Comparison of ENCODE assay signal across 8 mouse cellular contexts in genomic region chr9:108568511-108568921, GRCm38 (mm10). TPM values are rescaled to one million over a fixed set of nuclear protein-coding genes. Genes with fewer than 3 reads are reported as not detected.
DNase-seq lines count a peak whose midpoint lies in the region; ATAC-seq and TF ChIP-seq lines count a peak whose summit lies in the region.

No protein-coding gene starts in this region.

- peak overlapping the region; percentile 86 for H3K4me3 ChIP-seq in kidney, embryonic 16.5 days (ENCODE audit: low read length)
- peak overlapping the region; percentile 72; the same call in 1 of the 2 replicates for H3K4me3 ChIP-seq in embryonic facial prominence, embryonic 11.5 days (ENCODE audit: low read depth, low read length)
- peak overlapping the region; percentile 86; the same call in 1 of the 2 replicates for H3K4me3 ChIP-seq in hindbrain, embryonic 16.5 days (ENCODE audit: low read length)
- H3K4me3 ChIP-seq in myocyte, result peak overlapping the region; percentile 82

- H3ac ChIP-seq in myocyte (ENCODE audit: control insufficient read depth, insufficient read length), result no peak overlapping the region

- no peaks in the 10 kb centered on the region for H3K27me3 ChIP-seq in kidney, embryonic 16.5 days (ENCODE audit: insufficient read depth, low read length)
- H3K27me3 ChIP-seq in embryonic facial prominence, embryonic 11.5 days (ENCODE audit: control insufficient read depth, insufficient read depth, low read length), result no peaks in the 10 kb centered on the region
- no peaks in the 10 kb centered on the region for H3K27me3 ChIP-seq in hindbrain, embryonic 16.5 days (replicated peaks; ENCODE audit: control insufficient read depth, insufficient read depth, low read length)
- H3K27me3 ChIP-seq in myocyte (ENCODE audit: control insufficient read depth, insufficient read depth, insufficient read length), result no peaks in the 10 kb centered on the region

- peak overlapping the region; percentile 85 for H3K9ac ChIP-seq in kidney, embryonic 16.5 days (replicated peaks; ENCODE audit: low read length)
- no peak overlapping the region; the same call in 1 of the 2 replicates for H3K9ac ChIP-seq in embryonic facial prominence, embryonic 11.5 days (replicated peaks; ENCODE audit: low read length)
- no peak overlapping the region for H3K9ac ChIP-seq in hindbrain, embryonic 16.5 days (ENCODE audit: low read depth, low read length)

- no peaks in the 10 kb centered on the region for H3K9me3 ChIP-seq in kidney, embryonic 16.5 days (ENCODE audit: low read length)
- H3K9me3 ChIP-seq in embryonic facial prominence, embryonic 11.5 days (replicated peaks; ENCODE audit: control insufficient read depth, low read length), result no peaks in the 10 kb centered on the region
- no peaks in the 10 kb centered on the region for H3K9me3 ChIP-seq in hindbrain, embryonic 16.5 days (ENCODE audit: control insufficient read depth, low read length)

- peaks cover under 1% of the 10 kb centered on the region for H3K79me2 ChIP-seq in myocyte (ENCODE audit: control insufficient read depth, insufficient read depth)

- H3K4me2 ChIP-seq in kidney, embryonic 16.5 days (replicated peaks; ENCODE audit: low read depth, low read length), result peak overlapping the region; percentile 100
- peak overlapping the region; percentile 97; the same call in 1 of the 2 replicates for H3K4me2 ChIP-seq in embryonic facial prominence, embryonic 11.5 days (ENCODE audit: low read depth, low read length)
- peak overlapping the region; percentile 99 for H3K4me2 ChIP-seq in hindbrain, embryonic 16.5 days (ENCODE audit: low read length)
- H3K4me2 ChIP-seq in myocyte (ENCODE audit: low read depth), result peak overlapping the region; percentile 99

- peaks cover 49% of the 10 kb centered on the region for H3K36me3 ChIP-seq in kidney, embryonic 16.5 days (ENCODE audit: insufficient read depth, low read length)
- peaks cover 17% of the 10 kb centered on the region for H3K36me3 ChIP-seq in embryonic facial prominence, embryonic 11.5 days (replicated peaks; ENCODE audit: control insufficient read depth, insufficient read depth, low read depth, low read length)
- peaks cover 41% of the 10 kb centered on the region for H3K36me3 ChIP-seq in hindbrain, embryonic 16.5 days (ENCODE audit: control insufficient read depth, insufficient read depth, low read length)
- peaks cover 13% of the 10 kb centered on the region for H3K36me3 ChIP-seq in myocyte (ENCODE audit: control insufficient read depth, insufficient read depth)

- peaks cover 32% of the 10 kb centered on the region for H3K4me1 ChIP-seq in kidney, embryonic 16.5 days (ENCODE audit: insufficient read depth, low read length)
- H3K4me1 ChIP-seq in embryonic facial prominence, embryonic 11.5 days (ENCODE audit: control insufficient read depth, insufficient read depth, low read length), result peaks cover 10% of the 10 kb centered on the region
- H3K4me1 ChIP-seq in hindbrain, embryonic 16.5 days (ENCODE audit: control insufficient read depth, insufficient read depth, low read depth, low read length), result peaks cover 31% of the 10 kb centered on the region

- H3K27ac ChIP-seq in kidney, embryonic 16.5 days (ENCODE audit: low read length), result peak overlapping the region; percentile 96
- no peak overlapping the region for H3K27ac ChIP-seq in embryonic facial prominence, embryonic 11.5 days (replicated peaks; ENCODE audit: low read depth, low read length)
- H3K27ac ChIP-seq in hindbrain, embryonic 16.5 days (ENCODE audit: low read depth, low read length), result no peak overlapping the region

- DNase-seq in kidney, postnatal 14 days, result no peak
- no peak for DNase-seq in embryonic facial prominence, embryonic 11.5 days (ENCODE audit: low spot score)
- no peak for DNase-seq in right cerebral cortex, postnatal 4 days
- no peak for DNase-seq in adipocyte (ENCODE audit: low spot score)
- DNase-seq in adrenal gland, adult 8-10 months, result no peak

- no peak for ATAC-seq in kidney, embryonic 16.5 days (ENCODE audit: low FRiP score, low TSS enrichment)
- no peak for ATAC-seq in embryonic facial prominence, embryonic 11.5 days (replicated peaks; ENCODE audit: insufficient number of reproducible peaks, low FRiP score, low TSS enrichment, low read depth)
- no peak for ATAC-seq in hindbrain, embryonic 16.5 days

- no peak for TF ChIP-seq POLR2A in myocyte (IDR thresholded peaks at IDR 0.05; ENCODE audit: insufficient read length, low read depth)

- 78% methylated on average over 17 of the region's 17 CpGs for WGBS in kidney, embryonic 16.5 days
- WGBS in embryonic facial prominence, embryonic 11.5 days, result 72% methylated on average over 17 of the region's 17 CpGs
- WGBS in hindbrain, embryonic 16.5 days, result 85% methylated on average over 17 of the region's 17 CpGs

TF ChIP-seq in myocyte, 11 proteins besides CTCF, POLR2A, EP300 and RAD21:
- TF ChIP-seq TCF3 (IDR thresholded peaks at IDR 0.05; ENCODE audit: insufficient read length, low read depth), result no peak
- no peak for TF ChIP-seq E2F4 (IDR thresholded peaks at IDR 0.05; ENCODE audit: insufficient read depth)
- TF ChIP-seq MYOG (IDR thresholded peaks at IDR 0.05; ENCODE audit: control insufficient read depth in 1 of 3, insufficient read depth in 1 of 3, insufficient read length in 2 of 3, low read depth in 2 of 3), result no peak
- no peak for TF ChIP-seq TCF12 (IDR thresholded peaks at IDR 0.05; ENCODE audit: insufficient read depth, poor library complexity, severe bottlenecking)
- TF ChIP-seq CEBPB (IDR thresholded peaks at IDR 0.05; ENCODE audit: insufficient read depth, poor library complexity, severe bottlenecking), result no peak
- no peak for TF ChIP-seq REST (IDR thresholded peaks at IDR 0.05; ENCODE audit: insufficient read depth, insufficient read length)
- no peak for TF ChIP-seq POLR2AphosphoS2 (IDR thresholded peaks at IDR 0.05; ENCODE audit: insufficient read length, low read depth)
- no peak for TF ChIP-seq MYOD1 (IDR thresholded peaks at IDR 0.05; ENCODE audit: control insufficient read depth in 1 of 3, insufficient read length in 2 of 3, low read depth in 2 of 3)
- TF ChIP-seq MAX (IDR thresholded peaks at IDR 0.05; ENCODE audit: low read depth), result no peak
- TF ChIP-seq USF1 (IDR thresholded peaks at IDR 0.05; ENCODE audit: low read depth), result no peak
- no peak for TF ChIP-seq SRF (IDR thresholded peaks at IDR 0.05; ENCODE audit: control insufficient read depth, insufficient read length, low read depth)

RNA-seq across cellular contexts. Expression of gene Dalrd3, which starts 1.2 kb away (rescaled TPM):
- 200 TPM in 2 replicates for polyA plus RNA-seq in kidney, embryonic 16.5 days (2015; fragmentation: Nextera tagmentation; extraction: Ambion mirVana)
- polyA plus RNA-seq in embryonic facial prominence, embryonic 11.5 days (2014; fragmentation: Nextera tagmentation; extraction: Ambion mirVana), result 167 and 185 TPM in 2 replicates
- polyA plus RNA-seq in hindbrain, embryonic 16.5 days (2015; fragmentation: Nextera tagmentation; extraction: Ambion mirVana), result 328 and 331 TPM in 2 replicates
- 50.2 TPM for polyA plus RNA-seq in myocyte (2012; fragmentation: generic; extraction: Trizol)
- total RNA-seq in adrenal gland, adult 8-10 months (2022), result 10 to 100 TPM; 72.5 to 99.3 (median 83.0) TPM

RNA-seq across cellular contexts. Expression of gene Ndufaf3, which starts 1.3 kb away (rescaled TPM):
- polyA plus RNA-seq in kidney, embryonic 16.5 days (2015; fragmentation: Nextera tagmentation; extraction: Ambion mirVana), result 47.6 and 48.6 TPM in 2 replicates
- polyA plus RNA-seq in embryonic facial prominence, embryonic 11.5 days (2014; fragmentation: Nextera tagmentation; extraction: Ambion mirVana), result 48.4 and 49.0 TPM in 2 replicates
- 71.8 and 78.2 TPM in 2 replicates for polyA plus RNA-seq in hindbrain, embryonic 16.5 days (2015; fragmentation: Nextera tagmentation; extraction: Ambion mirVana)
- polyA plus RNA-seq in myocyte (2012; fragmentation: generic; extraction: Trizol), result 25.8 TPM
- 10 to 100 TPM; 60.1 to 76.1 (median 70.8) TPM for total RNA-seq in adrenal gland, adult 8-10 months (2022)

RNA-seq across cellular contexts. Expression of gene Impdh2, which starts 8.4 kb away (rescaled TPM):
- polyA plus RNA-seq in kidney, embryonic 16.5 days (2015; fragmentation: Nextera tagmentation; extraction: Ambion mirVana), result 188 and 198 TPM in 2 replicates
- polyA plus RNA-seq in embryonic facial prominence, embryonic 11.5 days (2014; fragmentation: Nextera tagmentation; extraction: Ambion mirVana), result 242 and 248 TPM in 2 replicates
- 101 and 110 TPM in 2 replicates for polyA plus RNA-seq in hindbrain, embryonic 16.5 days (2015; fragmentation: Nextera tagmentation; extraction: Ambion mirVana)
- 129 TPM for polyA plus RNA-seq in myocyte (2012; fragmentation: generic; extraction: Trizol)
- 10 to 100 TPM; 59.9 to 88.8 (median 73.5) TPM for total RNA-seq in adrenal gland, adult 8-10 months (2022)

RNA-seq across cellular contexts. Expression of gene Wdr6, which starts 10.0 kb away (rescaled TPM):
- 148 and 150 TPM in 2 replicates for polyA plus RNA-seq in kidney, embryonic 16.5 days (2015; fragmentation: Nextera tagmentation; extraction: Ambion mirVana)
- polyA plus RNA-seq in embryonic facial prominence, embryonic 11.5 days (2014; fragmentation: Nextera tagmentation; extraction: Ambion mirVana), result 118 and 130 TPM in 2 replicates
- polyA plus RNA-seq in hindbrain, embryonic 16.5 days (2015; fragmentation: Nextera tagmentation; extraction: Ambion mirVana), result 326 and 352 TPM in 2 replicates
- polyA plus RNA-seq in myocyte (2012; fragmentation: generic; extraction: Trizol), result 21.9 TPM
- 100 to 1,000 TPM; 115 to 182 (median 165) TPM for total RNA-seq in adrenal gland, adult 8-10 months (2022)

RNA-seq across cellular contexts. Expression of gene P4htm, which starts 29.0 kb away (rescaled TPM):
- polyA plus RNA-seq in kidney, embryonic 16.5 days (2015; fragmentation: Nextera tagmentation; extraction: Ambion mirVana), result 10.8 and 11.0 TPM in 2 replicates
- polyA plus RNA-seq in embryonic facial prominence, embryonic 11.5 days (2014; fragmentation: Nextera tagmentation; extraction: Ambion mirVana), result 6.4 and 8.1 TPM in 2 replicates
- polyA plus RNA-seq in hindbrain, embryonic 16.5 days (2015; fragmentation: Nextera tagmentation; extraction: Ambion mirVana), result 40.1 and 40.2 TPM in 2 replicates
- 0.94 TPM for polyA plus RNA-seq in myocyte (2012; fragmentation: generic; extraction: Trizol)
- total RNA-seq in adrenal gland, adult 8-10 months (2022), result 10 to 100 TPM in 3 of 4 experiments, 1 to 10 TPM in 1; 7.4 to 14.7 (median 11.6) TPM
